Mouse (Mus musculus) bone marrow macrophage, adult 2 months (primary cell): ENCODE data around the gene Rhbdd3. TPM values are rescaled to one million over a fixed set of nuclear protein-coding genes. Genes with fewer than 3 reads are reported as not detected.

Source experiments
- H3K27ac ChIP-seq: 2 replicates; pipeline ENCODE4 v1.5.1; 2012; ENCODE audit warnings: low read depth, low read length; ENCODE audit not compliant: insufficient read depth
- H3K4me1 ChIP-seq: 2 replicates; pipeline ENCODE4 v1.6.1; 2012; ENCODE audit warnings: low read length; ENCODE audit not compliant: control insufficient read depth, insufficient read depth
- H3K4me3 ChIP-seq: 2 replicates; pipeline ENCODE4 v1.5.1; 2012; ENCODE audit warnings: mild to moderate bottlenecking, low read length, moderate library complexity; ENCODE audit not compliant: insufficient read depth
- CTCF ChIP-seq: IDR thresholded peaks from 2 replicates; pipeline ENCODE4 v1.5.1; 2012; ENCODE audit warnings: low read depth, mild to moderate bottlenecking, low read length, moderate library complexity
- POLR2A ChIP-seq: IDR thresholded peaks from 2 replicates; pipeline ENCODE4 v1.6.1; 2012; ENCODE audit warnings: mild to moderate bottlenecking, low read depth, low read length, borderline replicate concordance
- polyA plus RNA-seq: library from polyadenylated mRNA; stranded (reverse); fragments of >200 nt; gene quantifications from 2 replicates; pipeline ENCODE4 v1.2.4, GENCODE M21; 2012; ENCODE audit not compliant: missing spikeins, insufficient read depth, insufficient read length

The Rhbdd3 gene
- polyA plus RNA-seq = 15.0 and 20.6 TPM in 2 replicates

GRCm38 (mm10) chr11:5098736-5099542 is at the start of gene Rhbdd3, which contains the start of gene Ewsr1:
Gene Rhbdd3 (plus strand): TSS chr11:5098926.
Gene Ewsr1 (minus strand): TSS chr11:5099266.
- Histone ChIP-seq H3K4me3 (peak within 1 kb of the TSS; percentile 78), H3K27ac (peak within 1 kb of the TSS; percentile 91), H3K4me1 (peaks cover 23% of the 10 kb centered on the region)
- TF ChIP-seq CTCF (no peak), POLR2A (no peak; the same call in 1 of the 2 replicates)

- H3K4me3 ChIP-seq = no peak overlapping the region
- TF ChIP-seq POLR2A (no peak), CTCF (no peak)
- 0 out of 2 replicates have a peak, but pooled peaks cover 2% of the 10 kb centered on the region for H3K4me1 ChIP-seq
- H3K27ac ChIP-seq = no peak overlapping the region
Measured at GRCm38 (mm10) chr11:5051629-5052028, 47.1 kb upstream of the Rhbdd3 start.

DNA sequence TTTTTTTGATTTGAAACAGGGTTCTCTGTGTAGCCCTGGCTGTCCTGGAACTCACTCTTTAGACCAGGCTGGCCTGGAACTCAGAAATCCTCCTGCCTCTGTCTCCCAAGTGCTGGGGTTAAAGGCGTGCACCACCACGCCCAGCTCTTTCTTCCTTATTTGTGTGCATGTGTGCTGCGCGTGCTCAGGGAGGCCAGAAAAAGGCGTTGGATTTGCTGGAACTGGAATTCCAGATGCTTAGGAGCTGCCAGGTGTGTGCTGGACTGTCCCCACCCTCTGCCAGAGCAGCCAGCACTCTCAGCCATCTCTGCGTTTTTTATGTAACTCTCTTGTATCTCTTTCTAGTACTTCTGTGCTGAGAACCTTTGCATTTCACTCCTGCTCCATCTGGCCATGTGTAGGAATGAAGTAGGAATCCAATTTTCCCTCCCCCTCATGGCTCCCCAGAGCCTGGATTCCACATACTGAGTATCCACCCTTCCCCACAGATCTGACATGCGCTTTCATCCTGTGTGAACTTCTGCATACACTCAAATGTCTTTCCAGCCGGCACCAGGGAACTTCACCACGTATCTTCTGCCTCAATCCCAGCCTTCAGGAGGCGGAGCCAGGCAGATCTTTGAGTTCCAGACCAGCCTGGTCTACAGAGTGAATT is 46.4 kb upstream of the Rhbdd3 start:
- Histone ChIP-seq H3K4me3 (no peak overlapping the region), H3K4me1 (0 out of 2 replicates have a peak, but pooled peaks cover 2% of the 10 kb centered on the region), H3K27ac (no peak overlapping the region)
- TF ChIP-seq POLR2A = no peak
- no peak for TF ChIP-seq CTCF

GRCm38 (mm10) chr11:5054151-5054550 is 44.6 kb upstream of the Rhbdd3 start:
- Histone ChIP-seq H3K4me1 (peaks cover 4% of the 10 kb centered on the region; the same call in 1 of the 2 replicates), H3K27ac (no peak overlapping the region), H3K4me3 (no peak overlapping the region)
- no peak for TF ChIP-seq POLR2A
- TF ChIP-seq CTCF = no peak

DNA sequence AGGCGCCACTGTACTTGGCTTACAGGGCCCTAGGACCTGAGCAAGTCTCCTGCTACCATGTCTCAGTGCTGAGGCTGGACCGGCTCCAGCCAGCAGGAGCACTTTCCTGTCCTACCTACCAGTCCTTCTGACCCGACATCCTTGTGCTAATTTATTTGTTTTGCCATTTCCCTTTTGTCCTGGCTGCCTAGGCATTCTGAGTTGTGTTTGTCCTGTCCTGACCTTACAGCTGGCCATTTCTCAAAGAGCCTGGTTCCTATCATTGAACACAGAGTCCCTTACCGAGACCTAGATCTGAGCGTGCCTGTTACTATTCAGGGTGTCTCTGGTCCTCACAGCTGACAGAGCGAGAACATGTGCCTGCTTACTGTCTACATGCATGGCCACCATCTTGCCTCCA is 43.9 kb upstream of the Rhbdd3 start:
- TF ChIP-seq CTCF (no peak), POLR2A (no peak)
- Histone ChIP-seq H3K4me1 (peaks cover 4% of the 10 kb centered on the region; the same call in 1 of the 2 replicates), H3K4me3 (no peak overlapping the region), H3K27ac (no peak overlapping the region)

DNA sequence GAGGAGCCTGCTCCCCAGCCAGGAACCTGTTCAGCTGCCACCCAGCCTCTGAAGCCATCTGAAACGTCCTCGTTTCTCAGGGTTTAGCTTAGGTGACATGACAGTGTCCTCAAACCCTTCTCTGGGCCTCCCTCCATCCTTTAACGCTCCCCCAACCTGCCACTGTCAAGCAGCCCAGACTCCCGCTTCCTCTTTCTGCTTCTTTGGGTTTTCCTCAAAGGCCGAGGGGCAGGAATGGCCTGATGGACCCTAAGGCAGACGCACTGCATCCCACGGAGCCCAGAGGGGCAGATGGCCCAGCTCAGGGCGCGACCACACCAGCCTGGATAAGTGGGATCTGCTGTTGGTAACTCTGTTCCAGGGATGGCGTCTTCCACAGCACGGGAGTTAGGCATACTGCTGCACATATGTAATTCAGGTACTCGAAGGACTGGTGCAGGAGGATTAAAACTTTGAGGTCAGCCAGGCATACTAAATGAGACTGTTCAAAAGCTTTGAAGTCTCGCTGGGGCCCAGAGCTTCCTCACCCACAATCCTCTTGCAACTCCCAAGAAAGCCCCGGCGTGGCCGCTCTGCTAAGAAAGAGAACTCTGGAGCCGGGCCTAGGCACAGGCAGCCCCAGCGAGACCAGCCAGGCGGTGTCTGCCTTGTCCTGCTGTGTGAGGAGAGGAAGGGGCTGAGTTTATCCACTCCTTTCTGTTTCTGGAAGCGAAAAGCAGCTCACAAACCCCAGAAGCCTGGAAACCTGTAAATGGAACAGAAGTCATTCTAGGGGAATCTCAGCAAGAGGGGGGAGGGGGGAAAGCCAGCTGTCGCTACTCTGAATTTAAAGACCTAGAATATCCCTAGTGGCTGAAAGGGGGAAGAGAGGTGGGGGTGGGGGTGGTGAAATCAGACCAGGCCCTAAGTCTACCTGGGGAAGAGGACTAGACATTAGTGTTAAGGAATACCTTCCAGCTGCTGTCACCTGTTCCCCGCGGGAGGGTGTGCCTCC is 42.5 kb upstream of the Rhbdd3 start:
- peaks cover 4% of the 10 kb centered on the region; the same call in 1 of the 2 replicates for H3K4me1 ChIP-seq

GRCm38 (mm10) chr11:5057064-5057463 is 41.7 kb upstream of the Rhbdd3 start:
- TF ChIP-seq CTCF = no peak
- TF ChIP-seq POLR2A = no peak
- peaks cover 8% of the 10 kb centered on the region for H3K4me1 ChIP-seq
- no peak overlapping the region for H3K4me3 ChIP-seq
- no peak overlapping the region for H3K27ac ChIP-seq

More for the DNA sequence above, 42.5 kb upstream of the Rhbdd3 start:
- H3K27ac ChIP-seq = no peak overlapping the region
- H3K4me3 ChIP-seq = no peak overlapping the region
- TF ChIP-seq CTCF = no peak
- no peak for TF ChIP-seq POLR2A

GRCm38 (mm10) chr11:5057541-5057855 is 41.2 kb upstream of the Rhbdd3 start:
- Histone ChIP-seq H3K27ac (no peak overlapping the region), H3K4me3 (peak overlapping the region; percentile 48), H3K4me1 (peaks cover 12% of the 10 kb centered on the region)
- TF ChIP-seq POLR2A (no peak), CTCF (no peak)

- peaks cover 16% of the 10 kb centered on the region for H3K4me1 ChIP-seq
- TF ChIP-seq CTCF = no peak
- no peak for TF ChIP-seq POLR2A
- H3K4me3 ChIP-seq = peak within 1 kb of the TSS; percentile 48
- H3K27ac ChIP-seq = no peak within 1 kb of the TSS
Measured at GRCm38 (mm10) chr11:5057856-5058641, 40.7 kb upstream of the Rhbdd3 start, which contains the start of gene Rasl10a. Gene Rasl10a (plus strand): TSS chr11:5058128.
